In genomic region chr16:88647358-88647846, GRCm38 (mm10) we compare ENCODE assay signal across 31 mouse cellular contexts. TPM values are rescaled to one million over a fixed set of nuclear protein-coding genes. Genes with fewer than 3 reads are reported as not detected.
DNase-seq lines count a peak whose midpoint lies in the region; ATAC-seq and TF ChIP-seq lines count a peak whose summit lies in the region.
"Had no signal": no experiment of that assay in that cellular context is flagged by ENCODE, and none has a peak within 500 bp of the region (broad histone marks: within the 10 kb centered on the region; RNA-seq: fewer than 3 reads in every experiment).

Krtap26-1 (minus strand) TSS chr16:88647796.

- H3K4me2 ChIP-seq in kidney, embryonic 14.5 days (replicated peaks; ENCODE audit: low read depth, low read length) = 0 out of 2 replicates have a peak within 1 kb of the TSS, but pooled peaks have one; percentile 8
- H3K4me2 ChIP-seq in intestine, postnatal 0 days (replicated peaks; ENCODE audit: low read depth) = peak within 1 kb of the TSS; percentile 32
- H3K4me2 ChIP-seq: embryonic facial prominence, embryonic 12.5 days; embryonic facial prominence, embryonic 15.5 days; heart, embryonic 12.5 days; heart, embryonic 15.5 days; hindbrain, embryonic 13.5 days had no signal

- ATAC-seq in kidney, embryonic 14.5 days (ENCODE audit: low FRiP score, low TSS enrichment) = peak; percentile 73
- no peak for ATAC-seq in megakaryocyte, adult 5-6 weeks (ENCODE audit: poor library complexity, severe bottlenecking)
- ATAC-seq in intestine, postnatal 0 days = no peak
- ATAC-seq: activated CD4-positive, CD25-positive, alpha-beta regulatory T cell, adult 4 months; forebrain, embryonic 14.5 days; forebrain, postnatal 0 days; hindbrain, embryonic 16.5 days had no signal

- H3K4me3 ChIP-seq in kidney, embryonic 14.5 days (ENCODE audit: low read length) = no peak within 1 kb of the TSS
- H3K4me3 ChIP-seq in megakaryocyte, embryonic 14.5 days (replicated peaks) = peak within 1 kb of the TSS; percentile 25
- H3K4me3 ChIP-seq in intestine, postnatal 0 days (ENCODE audit: low read depth, low read length) = no peak within 1 kb of the TSS
- H3K4me3 ChIP-seq: embryonic facial prominence, embryonic 12.5 days; embryonic facial prominence, embryonic 15.5 days; gastrocnemius, adult 2 months; heart, embryonic 12.5 days; heart, embryonic 15.5 days; hindbrain, embryonic 10.5 days; hindbrain, embryonic 13.5 days had no signal

- no peaks in the 10 kb centered on the region for H3K4me1 ChIP-seq in kidney, embryonic 14.5 days (ENCODE audit: control insufficient read depth, insufficient read depth, low read length)
- no peaks in the 10 kb centered on the region for H3K4me1 ChIP-seq in megakaryocyte, embryonic 14.5 days
- H3K4me1 ChIP-seq in intestine, postnatal 0 days (replicated peaks; ENCODE audit: control insufficient read depth, insufficient read depth, low read length) = 0 out of 2 replicates have a peak, but pooled peaks cover 2% of the 10 kb centered on the region
- H3K4me1 ChIP-seq: embryonic facial prominence, embryonic 12.5 days; embryonic facial prominence, embryonic 15.5 days; heart, embryonic 12.5 days; heart, embryonic 15.5 days; hindbrain, embryonic 13.5 days had no signal

- no peaks in the 10 kb centered on the region for H3K9me3 ChIP-seq in kidney, embryonic 14.5 days (ENCODE audit: control insufficient read depth, low read length)
- peaks cover 18% of the 10 kb centered on the region for H3K9me3 ChIP-seq in megakaryocyte, embryonic 14.5 days
- no peaks in the 10 kb centered on the region for H3K9me3 ChIP-seq in intestine, postnatal 0 days (ENCODE audit: control insufficient read depth)
- H3K9me3 ChIP-seq: embryonic facial prominence, embryonic 12.5 days; embryonic facial prominence, embryonic 15.5 days; heart, embryonic 12.5 days; heart, embryonic 15.5 days; hindbrain, embryonic 10.5 days; hindbrain, embryonic 13.5 days had no signal

- no peaks in the 10 kb centered on the region for H3K36me3 ChIP-seq in kidney, embryonic 14.5 days (ENCODE audit: control insufficient read depth, insufficient read depth, low read length)
- no peaks in the 10 kb centered on the region for H3K36me3 ChIP-seq in megakaryocyte, embryonic 14.5 days (replicated peaks; ENCODE audit: low read length)
- H3K36me3 ChIP-seq in intestine, postnatal 0 days (ENCODE audit: control insufficient read depth, insufficient read depth) = no peaks in the 10 kb centered on the region
- H3K36me3 ChIP-seq: embryonic facial prominence, embryonic 12.5 days; embryonic facial prominence, embryonic 15.5 days; heart, embryonic 12.5 days; heart, embryonic 15.5 days; hindbrain, embryonic 10.5 days; hindbrain, embryonic 13.5 days had no signal

- 45% methylated on average over 10 of the region's 10 CpGs for WGBS in kidney, embryonic 14.5 days
- WGBS in intestine, postnatal 0 days = 85% methylated on average over 10 of the region's 10 CpGs

- TF ChIP-seq CTCF in intestine, postnatal 0 days (IDR thresholded peaks at IDR 0.05; ENCODE audit: low read depth) = no peak

- no peak for DNase-seq in kidney, adult 9 months
- DNase-seq in adrenal gland, adult 2 months = no peak
- DNase-seq: adrenal gland, postnatal 10 days; adrenal gland, postnatal 36 days; cerebellum, adult 2 months; cerebellum, adult 9-11 months; cerebellum, postnatal 25 days; forebrain, postnatal 0 days; gastrocnemius, adult 2 months; gastrocnemius, postnatal 14 days; heart, adult 18-20 months; heart, postnatal 10 days; heart, postnatal 36 days had no signal

- H3K27me3 ChIP-seq in kidney, embryonic 14.5 days (ENCODE audit: control insufficient read depth, insufficient read depth, low read length) = no peaks in the 10 kb centered on the region
- no peaks in the 10 kb centered on the region for H3K27me3 ChIP-seq in megakaryocyte, embryonic 14.5 days (replicated peaks)
- no peaks in the 10 kb centered on the region for H3K27me3 ChIP-seq in intestine, postnatal 0 days (replicated peaks; ENCODE audit: control insufficient read depth, insufficient read depth, low read length)
- H3K27me3 ChIP-seq: embryonic facial prominence, embryonic 12.5 days; embryonic facial prominence, embryonic 15.5 days; heart, embryonic 12.5 days; heart, embryonic 15.5 days; hindbrain, embryonic 13.5 days had no signal

- no peak within 1 kb of the TSS for H3K9ac ChIP-seq in kidney, embryonic 14.5 days (ENCODE audit: low read depth, low read length)
- no peak within 1 kb of the TSS for H3K9ac ChIP-seq in intestine, postnatal 0 days (ENCODE audit: low read depth, low read length)
- H3K9ac ChIP-seq: embryonic facial prominence, embryonic 12.5 days; embryonic facial prominence, embryonic 15.5 days; forebrain, postnatal 0 days; heart, embryonic 12.5 days; heart, embryonic 15.5 days; hindbrain, embryonic 13.5 days had no signal

- no peak within 1 kb of the TSS for H3K27ac ChIP-seq in kidney, embryonic 14.5 days (ENCODE audit: low read depth, low read length)
- peak within 1 kb of the TSS; percentile 68 for H3K27ac ChIP-seq in intestine, postnatal 0 days (ENCODE audit: low read depth, low read length)
- H3K27ac ChIP-seq: embryonic facial prominence, embryonic 12.5 days; embryonic facial prominence, embryonic 15.5 days; gastrocnemius, adult 2 months; heart, embryonic 15.5 days; hindbrain, embryonic 10.5 days; hindbrain, embryonic 13.5 days had no signal

RNA-seq across cellular contexts. Expression of gene Krtap26-1, which starts in this region (rescaled TPM):
- not detected in 2 replicates for polyA plus RNA-seq in kidney, embryonic 14.5 days (2014; fragmentation: Nextera tagmentation; extraction: Ambion mirVana)
- not detected in 2 replicates for polyA plus RNA-seq in megakaryocyte, embryonic 14.5 days (2012; ENCODE audit: insufficient read depth, low replicate concordance)
- total RNA-seq in megakaryocyte, adult 5-6 weeks (2015) = not detected in 2 replicates
- not detected in 2 replicates for total RNA-seq in megakaryocyte, adult 5-6 weeks (2017)
- 0.37 and 2.0 TPM in 2 replicates for polyA plus RNA-seq in intestine, postnatal 0 days (2015; fragmentation: Nextera tagmentation; extraction: Ambion mirVana)
- total RNA-seq in adrenal gland, adult 2 months (2021) = not detected
- polyA plus RNA-seq in adrenal gland, adult 2 months (2012; rRNA removed) = not detected in 2 replicates
- total RNA-seq: adrenal gland, postnatal 10 days; adrenal gland, postnatal 36 days; common myeloid progenitor, adult 5-6 weeks; ES-E14; forebrain, postnatal 0 days; gastrocnemius, adult 2 months; gastrocnemius, postnatal 14 days; gastrocnemius, postnatal 4 days; heart, adult 18-20 months; heart, postnatal 10 days; heart, postnatal 36 days had no signal
- polyA plus RNA-seq: activated CD4-positive, CD25-positive, alpha-beta regulatory T cell, adult 4 months; cerebellum, adult 2 months; embryonic facial prominence, embryonic 12.5 days; forebrain, embryonic 11.5 days; forebrain, embryonic 14.5 days; forebrain, postnatal 0 days; frontal cortex, adult 2 months; heart, embryonic 12.5 days; heart, embryonic 15.5 days; hindbrain, embryonic 10.5 days; hindbrain, embryonic 13.5 days; hindbrain, embryonic 16.5 days had no signal

Comparison
In these comparisons a context has a peak if more than half of its experiments do, and no peak if none do; other contexts are left out.
1. Peak in ATAC-seq and H3K4me2 ChIP-seq in kidney, embryonic 14.5 days; RNA of the gene not detected or under 1 TPM.